8 mouse cellular contexts compared by ENCODE assay signal in genomic region chr7:49272445-49273439, GRCm38 (mm10).
DNase-seq lines count a peak whose midpoint lies in the region; ATAC-seq lines count a peak whose summit lies in the region.

No protein-coding gene starts in this region.

- H3K4me3 ChIP-seq in hindbrain, embryonic 13.5 days = no peak overlapping the region

- H3K9ac ChIP-seq in hindbrain, embryonic 13.5 days = 0 out of 2 replicates have a peak overlapping the region, but pooled peaks have one; percentile 6

- WGBS in hindbrain, embryonic 13.5 days = 24% methylated on average over 16 of the region's 16 CpGs

- H3K27me3 ChIP-seq in hindbrain, embryonic 13.5 days = no peaks in the 10 kb centered on the region

- no peak overlapping the region for H3K4me2 ChIP-seq in hindbrain, embryonic 13.5 days

- H3K27ac ChIP-seq in hindbrain, embryonic 13.5 days = no peak overlapping the region

- H3K9me3 ChIP-seq in hindbrain, embryonic 13.5 days = no peaks in the 10 kb centered on the region

- ATAC-seq in hindbrain, embryonic 13.5 days (ENCODE audit: low FRiP score) = peak; percentile 23; the same call in 1 of the 2 replicates

- H3K4me1 ChIP-seq in hindbrain, embryonic 13.5 days (replicated peaks) = peaks cover 51% of the 10 kb centered on the region

- no peaks in the 10 kb centered on the region for H3K36me3 ChIP-seq in hindbrain, embryonic 13.5 days

- DNase-seq in T-cell, adult 2 months (ENCODE audit: low spot score) = peak; percentile 4
- DNase-seq in cerebellum, postnatal 25 days = peak; percentile 87 to 90
- DNase-seq in frontal cortex, postnatal 25 days (ENCODE audit: low spot score in 2 of 2) = peak; percentile 79 to 83
- DNase-seq in layer of hippocampus, adult 9-11 months = peak; percentile 81
- DNase-seq in lung, postnatal 25 days (ENCODE audit: low spot score) = peak; percentile 71
- DNase-seq in retina, embryonic 14.5 days (ENCODE audit: low spot score) = peak; percentile 94
- DNase-seq in thymus, postnatal 36 days = peak; percentile 35 to 36

Comparison
In these comparisons a context has a peak if more than half of its experiments do, and no peak if none do; other contexts are left out.
1. DNase-seq: peak in every context shown above with its lines; median percentile 94 in retina, embryonic 14.5 days; 88 in cerebellum, postnatal 25 days; 81 in frontal cortex, postnatal 25 days; 81 in layer of hippocampus, adult 9-11 months; 71 in lung, postnatal 25 days; 36 in thymus, postnatal 36 days; 4 in T-cell, adult 2 months.